Mouse (Mus musculus) mouse trophoblast stem cell (cell line): ENCODE results near the gene Klc4.

Experiments
- in situ Hi-C, 2 experiments: fragments of 300-500 bp; cut with MseI, MboI; formaldehyde crosslinking; loops; 2 replicates in 1 of 2; 3 replicates in 1 of 2; pipeline ENCODE4 v1.15.1; 2025

Gene Klc4

DNA sequence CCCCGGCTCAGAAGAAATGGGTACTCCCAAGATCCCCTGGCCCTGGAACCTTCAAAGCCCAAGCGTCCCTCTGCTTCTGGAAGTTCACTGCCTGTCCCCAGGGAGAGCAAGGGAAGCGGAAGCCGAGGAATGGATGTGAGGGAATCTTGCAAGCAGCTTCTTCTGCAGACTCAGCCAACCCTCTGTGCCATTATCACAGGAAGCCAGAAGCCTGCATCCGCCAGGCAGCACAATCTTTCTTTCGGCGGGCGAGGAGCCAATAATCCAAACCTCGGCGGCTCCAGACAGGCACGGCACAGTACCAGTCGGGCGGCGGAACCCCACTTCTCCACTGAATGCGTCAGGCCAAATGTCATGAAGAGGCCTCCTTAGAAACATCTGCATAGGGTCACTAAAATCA, 24.5 kb downstream of the Klc4 start:
- in situ Hi-C loops: no loop called here

DNA sequence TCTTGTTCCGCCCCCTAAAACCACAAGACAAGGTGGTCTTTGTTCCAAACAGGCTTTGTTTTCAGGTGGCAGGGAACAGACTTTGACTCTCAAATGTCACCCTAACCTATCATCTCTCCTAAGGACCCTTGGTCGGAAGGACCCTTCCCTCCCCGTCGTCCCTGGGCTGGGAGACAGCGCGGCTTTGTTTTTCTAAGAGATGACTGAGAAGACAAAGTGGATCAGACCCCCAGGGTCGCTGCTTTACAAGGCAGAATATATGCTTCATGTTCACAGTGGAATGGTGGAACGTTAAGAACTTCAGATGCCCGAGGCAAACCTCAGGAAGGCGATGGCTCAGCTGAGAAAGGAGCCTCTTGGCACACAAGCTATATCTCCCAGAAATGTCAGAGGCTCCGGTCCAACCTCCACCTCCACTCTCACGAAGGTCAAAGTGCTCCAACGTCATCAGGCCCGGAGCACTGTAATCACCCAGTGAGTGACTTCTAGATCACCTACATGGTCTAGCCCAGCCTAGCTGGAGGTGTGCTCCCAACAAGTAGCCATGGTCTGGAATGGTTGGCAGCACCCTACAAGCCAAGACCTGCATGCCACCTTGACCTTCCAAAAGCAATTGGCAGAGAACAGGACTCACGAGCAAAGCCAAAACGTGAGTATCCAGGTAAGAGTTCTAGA, 26.0 kb downstream of the Klc4 start:
- in situ Hi-C loops: no loop called here

DNA sequence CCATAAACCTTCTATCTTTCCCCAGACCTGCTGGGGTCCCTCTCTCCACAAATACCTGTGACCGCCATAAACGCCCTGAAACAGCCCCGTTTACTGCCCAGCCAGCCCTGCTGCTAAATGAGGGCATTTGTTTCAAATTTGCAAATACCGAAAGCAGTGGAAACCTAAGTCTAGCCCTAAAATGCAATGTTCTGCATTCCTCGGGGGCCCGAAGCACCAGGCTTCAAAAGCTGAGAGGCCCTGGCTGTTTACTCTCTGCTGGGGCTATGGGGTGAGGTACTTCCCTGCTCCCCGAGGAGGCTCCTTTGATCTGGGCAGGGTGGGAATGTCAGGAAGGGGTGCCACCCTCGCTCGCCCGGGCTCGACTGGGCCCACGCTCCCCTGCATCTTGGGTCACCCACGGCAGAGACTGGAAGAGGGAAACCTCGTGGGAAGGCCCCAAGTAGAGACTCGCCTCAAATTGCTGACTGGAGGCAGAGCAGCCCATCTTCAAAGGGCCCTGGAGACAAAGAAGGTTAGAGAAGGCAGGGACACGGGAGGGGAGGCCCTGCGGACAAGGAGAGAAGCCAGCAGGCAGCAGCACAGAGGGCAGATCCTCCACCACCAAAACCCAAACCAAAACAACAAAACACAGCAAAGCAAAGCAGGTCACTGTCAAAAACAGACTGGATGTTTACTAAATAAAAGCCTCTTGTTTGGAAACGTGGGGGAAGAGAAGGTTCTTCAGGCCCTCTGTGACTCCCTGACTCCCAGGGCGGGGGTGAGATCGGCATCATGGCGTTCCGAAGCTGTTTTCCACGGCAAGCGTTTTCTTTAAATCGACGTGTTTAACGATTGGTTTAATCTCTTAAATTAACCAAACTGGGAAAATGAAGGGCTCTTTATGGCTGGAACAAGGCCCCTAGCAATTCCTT, 26.8 kb downstream of the Klc4 start:
- in situ Hi-C loops: no loop called here

DNA sequence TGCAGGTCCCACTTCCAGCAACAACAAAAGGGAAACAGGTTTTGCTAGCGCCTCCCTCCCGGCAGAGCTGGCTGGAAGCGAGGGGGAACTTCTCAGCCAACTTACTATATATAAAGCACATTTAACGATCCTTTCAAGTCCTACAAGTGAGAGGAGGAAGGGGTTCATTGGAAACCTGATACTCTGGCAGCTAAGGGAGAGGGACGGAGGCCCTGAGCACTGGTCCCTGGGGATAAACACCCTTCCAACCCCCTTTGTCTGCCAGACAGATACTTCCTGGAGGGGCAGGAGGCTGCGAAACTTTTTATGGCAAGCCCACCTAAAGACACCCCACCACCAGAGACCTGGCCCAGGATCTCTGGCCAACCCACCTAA, 27.4 kb downstream of the Klc4 start:
- in situ Hi-C loops: no loop called here

DNA sequence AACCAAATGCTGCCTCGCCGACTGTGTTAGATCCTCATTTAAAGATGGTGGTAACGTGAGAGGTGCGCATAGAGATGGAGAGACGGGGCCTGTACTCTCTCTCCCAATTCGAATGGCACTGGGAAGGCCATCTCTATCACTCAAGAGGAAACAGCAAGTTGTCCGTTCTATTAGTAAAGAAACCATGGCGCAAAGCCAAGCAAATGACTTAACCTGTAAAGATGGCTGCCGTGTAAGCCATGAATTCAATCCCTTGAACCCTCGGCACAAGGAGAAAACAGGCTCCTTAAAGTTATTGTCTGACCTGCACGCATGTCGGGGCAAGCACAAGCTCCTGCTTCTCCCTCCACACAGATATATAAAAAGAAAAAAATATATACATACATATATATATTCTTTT, 28.0 kb downstream of the Klc4 start:
- in situ Hi-C loops: no loop called here

DNA sequence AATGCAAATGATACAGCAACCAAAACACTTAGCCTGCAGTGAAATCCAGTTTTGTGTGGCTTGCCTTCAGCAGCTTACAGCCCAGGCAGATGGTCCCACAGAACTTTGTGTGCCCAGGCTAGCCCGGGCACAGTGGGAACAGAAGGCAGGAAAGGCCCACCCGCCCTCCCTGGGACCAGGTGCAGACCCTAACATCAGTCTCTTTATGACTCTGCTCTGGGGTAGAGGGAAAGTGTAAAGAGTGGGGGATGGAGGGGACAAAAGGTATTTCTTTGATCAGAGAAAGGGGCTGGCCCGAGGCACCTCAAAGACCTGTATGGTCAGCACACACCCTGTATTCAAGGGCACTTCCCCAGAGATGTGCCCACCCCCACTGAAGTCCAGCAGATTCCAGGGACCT, 32.6 kb downstream of the Klc4 start:
- in situ Hi-C loops: no loop called here

DNA sequence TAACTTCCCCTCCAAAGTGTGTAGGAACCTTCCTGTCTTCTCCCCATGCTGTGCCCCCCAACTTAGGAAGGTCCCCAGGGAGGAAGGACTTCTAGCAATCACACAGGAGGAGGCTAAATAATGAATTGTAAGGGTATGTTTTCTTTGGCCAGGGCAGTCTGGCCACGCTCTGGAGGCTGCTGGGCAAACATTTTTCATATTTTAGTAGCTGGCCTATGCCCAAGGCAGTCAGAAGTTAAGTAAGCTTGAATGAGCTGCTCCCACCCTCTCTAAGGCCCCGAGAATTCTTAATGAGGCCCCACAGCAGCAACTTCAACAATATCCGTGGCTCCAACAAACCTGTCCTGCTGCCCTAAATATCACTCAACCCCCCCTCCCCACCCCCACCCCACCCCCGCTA, 33.0 kb downstream of the Klc4 start:
- in situ Hi-C loops: no loop called here

DNA sequence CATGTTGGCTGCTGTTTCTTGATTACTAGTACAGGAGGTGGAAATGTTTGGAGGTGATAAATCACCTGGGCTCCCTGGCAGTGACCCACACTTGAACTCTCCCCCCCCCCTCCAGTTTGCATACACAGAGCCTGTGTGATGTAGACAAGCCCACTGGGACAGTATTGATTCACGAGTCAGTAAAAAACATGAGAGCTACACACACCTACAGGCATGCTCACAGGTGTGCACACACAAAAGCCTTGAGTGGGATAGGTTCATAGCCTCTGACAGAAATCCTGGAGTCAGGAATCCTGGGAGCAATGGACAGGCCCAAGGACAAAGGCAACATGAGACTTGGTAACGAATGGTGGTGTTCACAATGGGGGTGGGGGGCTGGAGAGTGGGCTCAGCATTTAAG, 33.6 kb downstream of the Klc4 start:
- in situ Hi-C loops: no loop called here

DNA sequence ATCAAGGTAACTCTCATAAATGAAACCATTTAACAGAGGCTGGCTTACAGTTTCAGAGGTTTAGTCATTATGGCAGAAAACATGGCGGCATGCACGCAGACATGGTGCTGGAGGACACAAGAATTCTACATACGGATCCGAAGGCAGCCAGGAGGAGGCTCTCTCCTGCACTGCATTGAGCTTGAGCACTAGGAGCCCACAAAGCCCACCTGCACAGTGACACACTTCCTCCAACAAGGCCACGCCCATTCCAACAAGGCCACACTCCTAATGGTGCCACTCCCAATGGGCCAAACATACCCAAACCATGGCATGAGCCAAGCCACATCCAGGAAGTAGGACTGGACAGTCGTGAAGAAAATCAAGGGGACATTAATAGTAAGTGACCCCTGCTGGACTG, 34.5 kb downstream of the Klc4 start:
- in situ Hi-C loops: no loop called here

DNA sequence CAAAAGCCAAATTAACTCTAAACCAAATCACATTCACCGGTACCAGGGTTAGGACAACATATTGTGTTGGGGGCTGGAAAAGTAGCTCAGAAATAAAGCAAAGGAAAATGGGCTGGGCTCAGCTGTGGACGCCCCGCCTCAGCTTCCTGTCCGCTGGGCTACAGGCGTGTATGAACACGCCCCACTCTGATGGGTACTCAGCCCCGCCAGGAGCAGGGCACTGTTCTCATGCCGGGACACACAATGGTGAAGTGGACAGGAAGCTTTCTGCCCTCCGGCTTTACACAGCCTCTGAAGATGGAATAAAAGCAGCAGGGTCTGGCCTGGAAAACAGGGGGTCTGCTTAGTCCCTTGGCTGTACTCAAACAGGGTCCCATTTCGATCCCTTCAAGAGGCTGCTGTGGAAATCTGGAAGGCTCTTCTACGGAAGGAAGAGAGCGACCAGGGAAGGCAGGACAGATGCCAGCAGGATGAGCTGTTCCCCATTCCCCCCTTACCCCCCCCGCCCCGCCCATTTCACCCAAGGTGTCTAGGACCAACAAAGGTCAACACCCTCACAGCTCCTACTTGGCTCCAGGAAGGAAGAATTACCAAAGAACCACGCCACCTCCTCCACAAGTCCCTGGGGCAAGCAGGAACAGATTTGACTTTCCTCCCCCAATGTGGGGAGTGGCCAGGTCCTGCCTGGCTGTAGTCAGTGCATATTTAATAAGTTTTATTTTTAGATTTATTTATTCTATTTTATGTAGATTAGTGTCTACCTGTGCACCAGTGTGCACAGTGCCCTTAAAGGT, 35.9 kb downstream of the Klc4 start:
- in situ Hi-C loops: no loop called here

DNA sequence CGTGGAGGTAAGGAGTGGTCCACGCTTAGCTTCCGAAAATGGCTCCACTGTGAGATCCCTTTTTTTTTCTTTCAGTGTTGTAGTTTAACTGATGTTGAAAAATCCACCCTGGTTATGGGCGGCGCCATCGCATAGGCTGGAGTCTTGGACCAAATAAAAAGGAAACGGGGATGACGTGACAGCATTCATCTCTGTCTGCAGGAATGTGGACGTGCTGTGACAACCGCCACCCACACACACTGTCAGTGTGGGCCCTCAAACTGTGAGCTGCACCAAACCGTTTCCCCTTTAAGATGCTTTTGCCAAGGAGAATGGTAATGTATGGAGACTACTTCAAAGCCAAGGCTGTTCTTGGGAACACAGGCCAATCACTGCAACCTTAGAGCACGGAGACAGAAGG, 39.8 kb downstream of the Klc4 start:
- in situ Hi-C loops: no loop called here

DNA sequence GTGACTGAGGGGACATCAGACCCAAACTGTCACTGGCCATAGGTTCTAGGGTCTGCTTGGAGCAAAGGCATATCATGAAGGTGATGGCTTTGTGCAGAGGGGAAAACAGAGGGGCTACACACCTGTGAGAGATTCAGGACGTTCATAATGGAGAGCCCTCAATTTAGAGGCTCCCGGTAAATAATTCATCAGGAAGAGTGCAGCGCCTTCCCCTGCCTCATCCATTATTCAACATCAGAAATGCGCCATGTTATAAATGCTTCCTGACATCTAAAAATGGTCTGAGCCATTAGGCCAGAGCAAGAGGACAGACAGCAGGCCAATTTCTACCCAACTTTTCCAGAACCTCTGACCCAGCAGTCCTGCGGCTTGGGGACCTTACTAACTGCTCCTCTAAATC, 40.7 kb downstream of the Klc4 start:
- in situ Hi-C loops: no loop called here

DNA sequence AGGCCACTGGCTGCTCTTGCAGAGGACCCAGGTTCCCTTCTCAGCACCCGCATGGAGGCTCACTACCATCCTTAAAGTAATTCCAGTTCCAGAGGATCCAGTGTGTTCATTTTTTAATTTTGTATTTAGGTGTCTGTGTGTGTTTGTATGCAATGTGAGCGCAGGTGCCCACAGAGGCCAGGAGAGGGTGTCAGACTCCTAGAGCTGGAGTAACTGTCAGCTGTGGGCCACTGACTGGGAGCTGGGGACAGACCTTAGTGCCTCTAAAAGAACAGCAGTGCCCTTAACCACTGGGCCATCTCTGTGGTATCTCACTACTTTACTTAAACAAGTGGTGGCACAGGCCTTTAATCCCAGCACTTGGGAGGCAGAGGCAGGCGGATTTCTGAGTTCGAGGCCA, 42.6 kb downstream of the Klc4 start:
- in situ Hi-C loops: no loop called here

DNA sequence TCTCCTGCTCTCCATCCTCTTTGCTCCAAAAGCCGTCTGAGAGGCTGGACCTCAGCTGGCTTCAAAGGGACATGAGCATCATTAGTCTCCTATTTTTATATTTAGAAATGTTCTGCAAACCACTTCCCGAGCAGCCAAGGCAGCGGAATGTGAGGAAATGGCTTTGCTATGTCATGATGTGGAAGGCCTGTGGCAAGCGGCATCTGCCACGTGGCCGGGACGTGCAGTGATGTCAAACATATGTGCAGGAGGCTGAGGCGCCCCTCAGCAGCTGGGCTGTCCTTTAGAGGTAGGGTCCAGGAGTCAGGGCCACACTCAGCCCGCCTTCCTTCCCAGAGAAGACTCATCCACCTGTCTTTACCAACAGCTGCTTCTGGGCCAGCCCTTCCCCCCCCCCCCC, 43.6 kb downstream of the Klc4 start:
- in situ Hi-C loops: no loop called here

DNA sequence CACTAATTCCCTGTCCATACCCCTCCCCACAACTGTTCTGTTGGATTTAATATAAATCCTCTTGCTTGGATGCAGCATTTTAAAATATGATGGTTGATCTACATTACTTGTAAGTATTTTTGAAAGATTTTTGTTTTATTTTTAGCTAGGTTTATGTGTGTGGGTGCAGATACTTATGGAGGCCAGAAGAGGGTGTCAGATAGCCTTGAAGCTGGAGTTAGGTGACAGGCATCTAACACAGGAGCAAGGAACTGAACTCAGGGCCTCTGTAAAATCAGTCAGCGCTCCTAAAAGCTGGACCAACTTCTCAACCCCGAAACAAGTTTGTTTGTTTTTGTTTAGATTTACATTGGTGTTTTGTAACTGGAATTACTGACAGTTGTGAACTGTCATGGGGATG, 45.3 kb downstream of the Klc4 start:
- in situ Hi-C loops: no loop called here

DNA sequence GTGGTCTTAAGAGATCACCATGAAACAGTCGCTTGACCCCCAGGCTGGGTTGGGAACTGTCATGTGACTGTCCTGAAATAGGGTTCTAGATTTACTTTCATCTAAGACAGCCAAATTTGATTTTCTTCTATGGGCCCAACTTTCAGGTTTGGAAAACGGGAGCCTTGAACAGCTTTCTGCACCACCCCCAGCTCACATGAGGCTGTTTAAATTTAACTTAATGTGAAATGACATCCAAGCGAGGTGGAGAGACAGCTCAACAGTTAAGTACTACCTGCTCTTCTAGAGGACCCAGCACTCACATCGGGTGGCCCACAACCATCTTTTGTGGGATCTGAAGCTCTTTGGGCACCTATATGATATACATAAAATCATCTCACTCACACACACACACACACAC, 46.9 kb downstream of the Klc4 start:
- in situ Hi-C loops: no loop called here

DNA sequence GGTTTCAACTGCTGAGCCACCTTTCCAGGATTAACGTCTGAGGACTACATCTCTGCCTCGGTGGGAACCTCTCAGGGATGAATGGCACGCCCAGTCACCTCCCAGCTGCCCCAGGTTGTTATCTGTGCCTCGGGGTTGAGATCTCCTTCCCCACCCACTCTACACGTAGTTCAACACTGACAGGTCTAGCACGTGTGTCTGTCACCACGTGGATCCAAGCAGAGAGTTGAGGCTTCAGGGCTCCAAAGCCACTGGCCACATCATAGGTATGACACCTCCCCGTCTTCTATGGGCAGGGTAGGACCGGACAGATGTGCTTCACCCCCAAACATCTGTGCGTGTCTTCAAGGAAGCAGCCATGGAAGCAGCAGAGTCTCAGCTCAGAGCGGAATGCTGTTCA, 47.9 kb downstream of the Klc4 start:
- in situ Hi-C loops: no loop called here

DNA sequence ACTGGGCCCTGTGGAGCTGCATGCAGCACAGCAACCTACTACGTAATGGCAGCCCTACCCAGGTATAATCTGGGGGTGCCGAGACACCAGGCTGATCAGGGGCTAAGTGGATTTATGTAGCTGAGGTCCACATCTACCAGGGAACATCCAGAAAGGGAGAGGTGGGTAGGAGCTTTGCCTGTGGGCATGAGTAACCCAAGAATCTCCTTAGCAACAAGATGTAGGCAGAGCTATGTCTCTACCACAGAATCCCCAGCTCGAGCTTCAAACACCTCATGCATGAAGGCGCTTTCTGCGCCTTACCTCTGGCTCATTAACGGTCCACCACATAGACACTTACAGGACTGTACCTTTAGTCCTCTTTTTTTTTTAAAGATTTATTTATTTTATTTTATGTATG, 50.5 kb downstream of the Klc4 start:
- in situ Hi-C loops: no loop called here

DNA sequence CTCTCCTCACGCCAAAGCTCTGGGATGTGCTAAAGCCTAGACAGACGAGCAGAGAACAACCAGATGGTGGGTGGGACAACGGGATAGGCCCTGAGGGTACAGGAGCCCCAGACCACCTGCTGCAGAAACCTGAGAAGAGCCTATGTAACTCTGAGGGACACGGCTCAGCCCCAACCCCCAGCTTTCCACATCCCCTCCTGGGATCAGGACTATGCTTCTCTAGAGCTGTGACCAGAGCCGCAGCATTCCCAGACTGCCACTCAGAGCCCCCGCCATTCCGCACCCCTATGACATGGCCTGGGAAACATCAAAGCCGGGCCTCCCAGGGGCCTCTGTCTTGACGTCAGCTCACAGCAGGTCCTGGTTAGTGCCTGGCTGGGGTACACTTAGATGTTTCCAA, 51.2 kb downstream of the Klc4 start:
- in situ Hi-C loops: no loop called here

DNA sequence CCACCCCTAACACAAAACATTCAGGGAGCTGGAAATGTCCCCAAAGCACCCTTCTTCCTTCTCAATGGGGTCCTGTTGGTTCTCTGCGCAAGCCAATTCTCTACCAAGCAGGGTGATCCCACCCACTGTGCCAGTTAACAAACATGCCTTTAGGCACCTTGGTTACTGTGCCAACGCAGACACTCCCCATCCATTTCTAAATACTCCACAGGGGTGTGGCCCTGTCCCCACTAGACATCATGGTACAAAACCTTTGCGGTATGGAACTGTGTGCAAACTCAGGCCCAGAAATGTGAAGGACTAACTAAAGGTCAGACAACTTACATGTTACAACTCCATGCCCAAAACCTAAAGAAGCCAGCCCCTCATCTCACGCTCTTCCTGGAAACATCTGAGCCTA, 52.7 kb downstream of the Klc4 start:
- in situ Hi-C loops: no loop called here

DNA sequence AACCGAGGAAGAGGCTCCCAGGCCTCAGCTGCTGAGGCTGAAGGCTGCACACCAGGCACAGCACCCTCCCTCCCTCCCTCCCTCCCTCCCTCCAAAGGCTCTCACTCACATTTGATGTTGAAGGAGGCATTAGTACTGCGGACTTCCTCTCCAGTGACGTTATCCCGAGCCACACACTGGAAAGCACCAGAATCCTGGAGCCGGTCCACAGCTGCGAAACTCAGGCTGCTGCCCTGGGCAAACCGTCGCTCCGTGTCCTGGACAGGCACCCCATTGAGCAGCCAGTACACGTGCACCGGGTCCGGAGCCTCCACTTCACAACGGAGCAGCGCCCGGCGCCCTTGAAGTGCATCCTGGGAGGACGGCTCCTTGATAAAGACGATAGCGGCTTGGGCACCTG, 54.4 kb downstream of the Klc4 start:
- in situ Hi-C loops: no loop called here

DNA sequence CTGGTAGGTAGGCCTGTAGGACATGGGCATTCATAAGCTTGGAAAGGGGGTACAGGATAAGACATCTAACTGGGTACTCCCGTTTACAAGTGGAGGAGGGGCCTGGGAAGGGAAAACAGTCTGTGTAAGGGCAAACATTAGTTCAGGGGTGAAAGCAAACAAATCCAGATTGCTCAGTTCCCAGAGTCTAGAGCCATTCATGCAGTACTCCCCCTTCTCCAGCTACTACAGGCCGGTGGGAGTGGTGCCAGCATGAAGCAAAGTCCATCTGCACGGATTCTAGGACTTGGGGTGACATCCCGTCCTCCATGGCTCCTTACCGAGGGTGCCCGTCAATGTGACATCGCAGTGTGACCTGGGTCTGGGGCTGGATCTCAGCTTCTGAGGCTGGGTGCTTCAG, 55.4 kb downstream of the Klc4 start:
- in situ Hi-C loops: no loop called here
